Mouse (Mus musculus) ovary, adult 10 weeks (tissue): ENCODE data around the gene Npc2. TPM values are rescaled to one million over a fixed set of nuclear protein-coding genes. Genes with fewer than 3 reads are reported as not detected.

Experiments used
- polyA plus RNA-seq: library from polyadenylated mRNA; stranded (reverse); fragments of 350-450 nt; fragmentation: Illumina TruSeq; extraction: RNeasy Lipid Tissue Mini Kit (QIAGEN cat#74804); gene quantifications from one replicate; pipeline ENCODE4 v1.2.3, GENCODE M21; 2014

The Npc2 gene
- polyA plus RNA-seq = 32.0 TPM

GRCm38 (mm10) chr12:84772726-84773441 lies at the start of gene Npc2, which contains the start of gene Isca2:
Gene Npc2, minus strand, starts transcription at chr12:84773152.
Gene Isca2, plus strand, starts transcription at chr12:84773251.

Other genes starting within 250 kb of the Npc2 start
- not detected for gene Vsx2, start 203.4 kb downstream of the Npc2 start, polyA plus RNA-seq
- 1.6 TPM for gene Abcd4, start 155.7 kb downstream of the Npc2 start, polyA plus RNA-seq
- gene Vrtn, start 132.1 kb downstream of the Npc2 start, polyA plus RNA-seq = 0.97 TPM
- not detected for gene Syndig1l, start 74.3 kb downstream of the Npc2 start, polyA plus RNA-seq
- gene Isca2, start 99 bp upstream of the Npc2 start, polyA plus RNA-seq = 80.7 TPM
- gene Ltbp2, start 103.4 kb upstream of the Npc2 start, polyA plus RNA-seq = 1.1 TPM
- 142 TPM for gene Fcf1, start 197.7 kb upstream of the Npc2 start, polyA plus RNA-seq
- gene Arel1, start 197.7 kb upstream of the Npc2 start, polyA plus RNA-seq = 23.1 TPM
- gene Ylpm1, start 223.2 kb upstream of the Npc2 start, polyA plus RNA-seq = 76.1 TPM